Mouse (Mus musculus) inflammation-experienced regulatory T-cells, adult 6 months (primary cell): ENCODE measurements around the gene Prkar2b. TPM values are rescaled to one million over a fixed set of nuclear protein-coding genes. Genes with fewer than 3 reads are reported as not detected.

Source experiments
- ATAC-seq: one replicate; pipeline ENCODE4 v1.8.0; 2017
- polyA plus RNA-seq, 3 experiments: library from polyadenylated mRNA; unstranded; fragments of 100-300 nt; shearing (Covaris generic); gene quantifications; one replicate each; pipeline ENCODE4 v1.2.1; 2017

Gene Prkar2b
- polyA plus RNA-seq, 3 experiments from 2014 or later = 0.38 to 0.77 (median 0.67) TPM

GRCm38 (mm10) chr12:31920464-31921405 lies 140.4 kb downstream of the Prkar2b start:
- ATAC-seq = no peak

GRCm38 (mm10) chr12:31917245-31917644 lies 143.9 kb downstream of the Prkar2b start:
- no peak for ATAC-seq

- no peak for ATAC-seq
Measured at GRCm38 (mm10) chr12:31916691-31917090, 144.4 kb downstream of the Prkar2b start.

GRCm38 (mm10) chr12:31913614-31914013 lies 147.5 kb downstream of the Prkar2b start:
- ATAC-seq = no peak

GRCm38 (mm10) chr12:31912966-31913551 lies 148.0 kb downstream of the Prkar2b start:
- ATAC-seq = no peak

Other genes starting within 250 kb of the Prkar2b start
- gene Hbp1, start 110.8 kb downstream of the Prkar2b start, polyA plus RNA-seq = 100 to 1,000 TPM in 2 of 3 experiments, 10 to 100 TPM in 1; 90.3 to 147 (median 141) TPM
- 10 to 100 TPM; 22.5 to 29.8 (median 27.2) TPM for gene Pik3cg, start 147.4 kb upstream of the Prkar2b start, polyA plus RNA-seq